Mouse (Mus musculus): ENCODE data around the gene Rtp4.

DNA sequence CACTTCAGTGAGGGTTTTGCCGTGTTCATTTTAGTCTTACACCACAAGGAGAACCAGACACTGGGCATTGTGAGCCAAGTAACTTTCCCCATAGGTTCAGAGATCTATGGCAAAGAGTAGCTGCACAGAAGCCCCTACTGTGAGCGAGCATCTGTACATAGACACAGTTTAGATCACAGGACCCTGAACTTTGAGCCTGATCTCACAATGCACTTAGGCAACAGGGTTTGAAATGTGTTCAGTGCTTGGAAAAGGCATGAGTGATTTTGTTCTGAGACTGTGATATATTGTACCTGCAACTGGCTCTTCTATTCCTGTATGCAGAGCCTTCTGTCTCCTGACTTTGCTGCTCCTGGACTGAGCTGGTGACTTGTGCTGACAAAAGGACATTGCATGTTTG lies 18.8 kb upstream of the Rtp4 start:
- TF ChIP-seq GATA1 (IDR thresholded peaks at IDR 0.05; ENCODE audit: borderline replicate concordance, low read length) (no peak), FLI1 (IDR thresholded peaks at IDR 0.05; ENCODE audit: low read length) (no peak)

Data from megakaryocyte, embryonic 14.5 days (primary cell).